In genomic region chr5:118435556-118435950, GRCm38 (mm10) we compare ENCODE assay signal across 15 mouse cellular contexts.
DNase-seq lines count a peak whose midpoint lies in the region; ATAC-seq lines count a peak whose summit lies in the region.
"Had no signal": no experiment of that assay in that cellular context is flagged by ENCODE, and none has a peak within 500 bp of the region (broad histone marks: within the 10 kb centered on the region; RNA-seq: fewer than 3 reads in every experiment).

No protein-coding gene starts in this region.

- peak overlapping the region; percentile 41 for H3K4me2 ChIP-seq in heart, embryonic 11.5 days
- peak overlapping the region; percentile 17; the same call in 1 of the 2 replicates for H3K4me2 ChIP-seq in limb, embryonic 11.5 days (ENCODE audit: low read depth, severe bottlenecking)
- H3K4me2 ChIP-seq in limb, embryonic 12.5 days = 0 out of 2 replicates have a peak overlapping the region, but pooled peaks have one; percentile 11
- H3K4me2 ChIP-seq: liver, embryonic 12.5 days; midbrain, embryonic 15.5 days had no signal

- no peak for DNase-seq in heart, adult 18-20 months
- DNase-seq in limb, embryonic 11.5 days (ENCODE audit: low spot score) = no peak
- DNase-seq in limb, embryonic 10.5 days (ENCODE audit: low spot score) = no peak
- peak; percentile 93 for DNase-seq in ZHBTc4 (ENCODE audit: low read depth, low spot score)
- DNase-seq in urinary bladder, postnatal 4 days (ENCODE audit: low spot score in 2 of 2) = no peak
- no peak for DNase-seq in T-cell, adult 2 months (ENCODE audit: low spot score)
- DNase-seq: adrenal gland, adult 2 months; cerebellum, postnatal 10 days; gastrocnemius, postnatal 36 days; heart, postnatal 36 days; right cerebral cortex, postnatal 14 days had no signal

- no peaks in the 10 kb centered on the region for H3K36me3 ChIP-seq in heart, embryonic 11.5 days (ENCODE audit: control insufficient read depth, insufficient read depth, low read length)
- no peaks in the 10 kb centered on the region for H3K36me3 ChIP-seq in limb, embryonic 11.5 days (ENCODE audit: control insufficient read depth, insufficient read depth, low read length)
- H3K36me3 ChIP-seq in limb, embryonic 10.5 days = no peaks in the 10 kb centered on the region
- H3K36me3 ChIP-seq in limb, embryonic 12.5 days = no peaks in the 10 kb centered on the region
- H3K36me3 ChIP-seq: liver, embryonic 12.5 days; midbrain, embryonic 15.5 days had no signal

- H3K9ac ChIP-seq in heart, embryonic 11.5 days (ENCODE audit: low read depth, low read length) = no peak overlapping the region
- H3K9ac ChIP-seq in limb, embryonic 11.5 days (ENCODE audit: low read length) = no peak overlapping the region
- no peak overlapping the region for H3K9ac ChIP-seq in limb, embryonic 12.5 days (replicated peaks)
- H3K9ac ChIP-seq: liver, embryonic 12.5 days; midbrain, embryonic 15.5 days had no signal

- H3K27me3 ChIP-seq in heart, embryonic 11.5 days (ENCODE audit: control insufficient read depth, insufficient read depth, low read length) = peaks cover 24% of the 10 kb centered on the region
- H3K27me3 ChIP-seq in limb, embryonic 11.5 days (ENCODE audit: control insufficient read depth, insufficient read depth, low read length) = peaks cover 18% of the 10 kb centered on the region
- peaks cover 57% of the 10 kb centered on the region for H3K27me3 ChIP-seq in limb, embryonic 10.5 days (ENCODE audit: low read depth, poor library complexity, severe bottlenecking)
- peaks cover 40% of the 10 kb centered on the region for H3K27me3 ChIP-seq in limb, embryonic 12.5 days

- 25% methylated on average over 7 of the region's 7 CpGs for WGBS in heart, embryonic 11.5 days (ENCODE audit: insufficient replicate concordance)
- 26% methylated on average over 7 of the region's 7 CpGs for WGBS in limb, embryonic 11.5 days
- 18% methylated on average over 7 of the region's 7 CpGs for WGBS in limb, embryonic 10.5 days
- WGBS in limb, embryonic 12.5 days = 22% methylated on average over 7 of the region's 7 CpGs

- H3K27ac ChIP-seq in heart, embryonic 11.5 days (ENCODE audit: low read depth, low read length) = no peak overlapping the region
- H3K27ac ChIP-seq in limb, embryonic 11.5 days (replicated peaks; ENCODE audit: low read depth, low read length) = no peak overlapping the region
- no peak overlapping the region for H3K27ac ChIP-seq in limb, embryonic 10.5 days
- no peak overlapping the region for H3K27ac ChIP-seq in limb, embryonic 12.5 days
- H3K27ac ChIP-seq: liver, embryonic 12.5 days; midbrain, embryonic 15.5 days had no signal

- no peak overlapping the region for H3K4me3 ChIP-seq in heart, embryonic 11.5 days (ENCODE audit: low read depth, low read length)
- no peak overlapping the region for H3K4me3 ChIP-seq in limb, embryonic 11.5 days (ENCODE audit: low read depth, low read length)
- no peak overlapping the region for H3K4me3 ChIP-seq in limb, embryonic 10.5 days
- no peak overlapping the region for H3K4me3 ChIP-seq in limb, embryonic 12.5 days (replicated peaks)
- H3K4me3 ChIP-seq: liver, embryonic 12.5 days; midbrain, embryonic 15.5 days had no signal

- peaks cover 7% of the 10 kb centered on the region for H3K4me1 ChIP-seq in heart, embryonic 11.5 days (ENCODE audit: control insufficient read depth, insufficient read depth, low read length)
- H3K4me1 ChIP-seq in limb, embryonic 11.5 days (ENCODE audit: control insufficient read depth, insufficient read depth, low read length) = peaks cover 11% of the 10 kb centered on the region
- peaks cover 24% of the 10 kb centered on the region for H3K4me1 ChIP-seq in limb, embryonic 10.5 days
- peaks cover 26% of the 10 kb centered on the region for H3K4me1 ChIP-seq in limb, embryonic 12.5 days (replicated peaks)

- H3K9me3 ChIP-seq in heart, embryonic 11.5 days (replicated peaks; ENCODE audit: control insufficient read depth, low read length) = no peaks in the 10 kb centered on the region
- H3K9me3 ChIP-seq in limb, embryonic 11.5 days (ENCODE audit: control insufficient read depth, low read length) = no peaks in the 10 kb centered on the region
- no peaks in the 10 kb centered on the region for H3K9me3 ChIP-seq in limb, embryonic 10.5 days (replicated peaks)
- H3K9me3 ChIP-seq in limb, embryonic 12.5 days = no peaks in the 10 kb centered on the region
- H3K9me3 ChIP-seq: liver, embryonic 12.5 days; midbrain, embryonic 15.5 days had no signal

- no peak for ATAC-seq in heart, embryonic 11.5 days (replicated peaks; ENCODE audit: insufficient number of reproducible peaks, low FRiP score, low TSS enrichment)
- no peak for ATAC-seq in limb, embryonic 11.5 days (ENCODE audit: insufficient number of reproducible peaks, low FRiP score, low TSS enrichment, low read depth)
- ATAC-seq in limb, embryonic 12.5 days (ENCODE audit: insufficient number of reproducible peaks, insufficient read depth, low FRiP score, low TSS enrichment, low read depth) = no peak
- ATAC-seq: liver, embryonic 12.5 days; midbrain, embryonic 15.5 days had no signal
